Mouse (Mus musculus) embryonic facial prominence, embryonic 12.5 days (tissue): ENCODE measurements around the gene Dpp4. TPM values are rescaled to one million over a fixed set of nuclear protein-coding genes. Genes with fewer than 3 reads are reported as not detected.

Experiments
- ATAC-seq: fragments of 200-750 bp; cut with Nextera tagmentation; 2 replicates; pipeline ENCODE4 v1.8.0; 2017; ENCODE audit not compliant: insufficient number of reproducible peaks, insufficient read depth, low FRiP score, low TSS enrichment
- H3K27ac ChIP-seq: fragments of 300-500 bp; sonication (generic); 2 replicates; pipeline ENCODE4 v1.5.1; 2016; ENCODE audit warnings: mild to moderate bottlenecking
- H3K27me3 ChIP-seq: fragments of 300-500 bp; sonication (generic); 2 replicates; pipeline ENCODE4 v1.6.1; 2016; ENCODE audit warnings: mild to moderate bottlenecking, moderate library complexity
- H3K36me3 ChIP-seq: fragments of 300-500 bp; sonication (generic); 2 replicates; pipeline ENCODE4 v1.6.1; 2016; ENCODE audit warnings: mild to moderate bottlenecking
- H3K4me1 ChIP-seq: fragments of 300-500 bp; sonication (generic); 2 replicates; pipeline ENCODE4 v1.6.1; 2016
- H3K4me2 ChIP-seq: fragments of 300-500 bp; sonication (generic); replicated peaks from 2 replicates; pipeline ENCODE4 v1.6.1; 2016; ENCODE audit warnings: mild to moderate bottlenecking, moderate library complexity
- H3K4me3 ChIP-seq: fragments of 300-500 bp; sonication (generic); 2 replicates; pipeline ENCODE4 v1.5.1; 2016; ENCODE audit warnings: mild to moderate bottlenecking
- H3K9ac ChIP-seq: fragments of 300-500 bp; sonication (generic); 2 replicates; pipeline ENCODE4 v1.6.1; 2016; ENCODE audit warnings: mild to moderate bottlenecking, moderate library complexity
- H3K9me3 ChIP-seq: fragments of 300-500 bp; sonication (generic); 2 replicates; pipeline ENCODE4 v1.6.1; 2016; ENCODE audit warnings: mild to moderate bottlenecking, moderate library complexity
- WGBS: fragments of 180-500 bp; shearing (Covaris S2); methylation state at CpG from one replicate; pipeline ENCODE4 v1.1.7; 2016; 5-methylcytosine and 5-hydroxymethylcytosine counted together
- polyA plus RNA-seq: library from polyadenylated mRNA; unstranded; fragments of >200 nt; fragmentation: Nextera tagmentation; extraction: Ambion mirVana; gene quantifications from 2 replicates; pipeline ENCODE4 v1.2.1, GENCODE M21; 2016

The Dpp4 gene
- 0.92 and 0.95 TPM in 2 replicates for polyA plus RNA-seq

- no peak for ATAC-seq
- Histone ChIP-seq H3K9ac (peak within 1 kb of the TSS; percentile 20), H3K36me3 (no peaks in the 10 kb centered on the region), H3K27me3 (0 out of 2 replicates have a peak, but pooled peaks cover 6% of the 10 kb centered on the region), H3K27ac (no peak within 1 kb of the TSS), H3K4me1 (no peaks in the 10 kb centered on the region), H3K4me2 (peak within 1 kb of the TSS; percentile 64), H3K4me3 (peak within 1 kb of the TSS; percentile 36), H3K9me3 (no peaks in the 10 kb centered on the region)
- WGBS: 54% methylated on average over 13 of the region's 13 CpGs
Observed at GRCm38 (mm10) chr2:62412081-62412821, at the start of gene Dpp4. Dpp4 (minus strand) TSS chr2:62412231.

GRCm38 (mm10) chr2:62460815-62461450 is 48.9 kb upstream of the Dpp4 start:
- Histone ChIP-seq H3K4me3 (no peak overlapping the region), H3K27me3 (no peaks in the 10 kb centered on the region), H3K9ac (no peak overlapping the region), H3K4me2 (no peak overlapping the region), H3K9me3 (no peaks in the 10 kb centered on the region), H3K36me3 (no peaks in the 10 kb centered on the region), H3K4me1 (no peaks in the 10 kb centered on the region), H3K27ac (no peak overlapping the region)
- ATAC-seq: no peak
- 87% methylated on average over 12 of the region's 12 CpGs for WGBS

DNA sequence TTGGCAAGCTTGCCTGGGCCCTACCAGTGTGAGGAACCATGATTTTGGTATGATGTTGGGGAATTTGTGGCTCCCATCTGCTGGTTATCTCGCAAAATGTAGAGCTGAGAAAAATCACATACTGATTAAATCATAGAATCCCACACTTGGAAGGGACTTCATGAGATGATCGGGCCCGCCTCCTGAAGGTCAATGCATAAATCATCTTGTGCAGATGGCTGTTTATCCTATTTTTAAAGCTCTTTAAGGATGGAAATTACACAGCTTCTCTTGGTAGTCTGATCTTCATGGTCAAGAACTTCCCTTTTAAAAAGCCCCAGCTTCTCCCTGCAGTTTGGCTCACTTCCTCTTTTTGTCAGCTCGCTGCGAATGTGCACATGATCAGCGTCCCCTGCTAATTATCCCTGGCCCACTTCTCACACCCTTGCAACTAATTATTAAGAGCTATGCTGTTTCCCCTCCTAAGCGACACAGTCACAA is 48.2 kb upstream of the Dpp4 start:
- Histone ChIP-seq H3K36me3 (no peaks in the 10 kb centered on the region), H3K9ac (no peak overlapping the region), H3K9me3 (no peaks in the 10 kb centered on the region), H3K4me2 (no peak overlapping the region), H3K4me3 (no peak overlapping the region), H3K4me1 (no peaks in the 10 kb centered on the region), H3K27ac (no peak overlapping the region), H3K27me3 (no peaks in the 10 kb centered on the region)
- 86% methylated on average over 7 of the region's 7 CpGs for WGBS
- ATAC-seq: no peak

GRCm38 (mm10) chr2:62459241-62460174 is 47.5 kb upstream of the Dpp4 start:
- H3K9me3 ChIP-seq: no peaks in the 10 kb centered on the region
- H3K36me3 ChIP-seq: no peaks in the 10 kb centered on the region
- H3K4me3 ChIP-seq: no peak overlapping the region
- WGBS: 62% methylated on average over 18 of the region's 18 CpGs
- ATAC-seq: no peak
- H3K27ac ChIP-seq: no peak overlapping the region
- H3K9ac ChIP-seq: no peak overlapping the region
- no peak overlapping the region for H3K4me2 ChIP-seq
- no peaks in the 10 kb centered on the region for H3K27me3 ChIP-seq
- no peaks in the 10 kb centered on the region for H3K4me1 ChIP-seq

- Histone ChIP-seq H3K27me3 (no peaks in the 10 kb centered on the region), H3K9me3 (no peaks in the 10 kb centered on the region), H3K4me2 (no peak overlapping the region), H3K36me3 (no peaks in the 10 kb centered on the region), H3K9ac (no peak overlapping the region), H3K4me1 (no peaks in the 10 kb centered on the region), H3K27ac (no peak overlapping the region), H3K4me3 (no peak overlapping the region)
- ATAC-seq: no peak
- WGBS: 46% methylated on average over 9 of the region's 9 CpGs
Observed at GRCm38 (mm10) chr2:62458070-62458469, 46.0 kb upstream of the Dpp4 start.

DNA sequence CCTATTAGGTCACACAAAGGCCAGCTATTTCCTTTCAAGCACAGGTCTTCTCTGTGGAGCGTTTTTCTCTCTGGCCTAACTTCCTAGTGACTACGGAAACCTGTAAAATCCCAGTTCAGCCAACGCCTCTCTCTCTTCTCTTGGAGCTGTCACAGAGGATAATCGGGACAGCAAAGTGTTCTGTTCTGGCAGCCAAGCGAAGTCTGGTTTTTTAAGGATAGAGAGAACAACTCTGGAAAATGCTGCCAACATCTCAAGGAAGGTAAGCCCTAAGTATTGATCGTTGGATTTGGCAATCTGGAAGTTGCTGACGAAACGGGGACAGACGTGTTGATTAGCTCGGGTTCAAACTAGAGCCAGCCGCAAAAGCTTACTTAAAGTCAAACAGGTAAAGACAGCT is 43.0 kb upstream of the Dpp4 start:
- H3K27me3 ChIP-seq: no peaks in the 10 kb centered on the region
- H3K9me3 ChIP-seq: no peaks in the 10 kb centered on the region
- no peaks in the 10 kb centered on the region for H3K4me1 ChIP-seq
- no peak overlapping the region for H3K4me3 ChIP-seq
- H3K9ac ChIP-seq: no peak overlapping the region
- WGBS: 82% methylated on average over 11 of the region's 11 CpGs
- H3K27ac ChIP-seq: no peak overlapping the region
- H3K36me3 ChIP-seq: no peaks in the 10 kb centered on the region
- no peak for ATAC-seq
- no peak overlapping the region for H3K4me2 ChIP-seq

GRCm38 (mm10) chr2:62454033-62454432 is 42.0 kb upstream of the Dpp4 start:
- Histone ChIP-seq H3K9ac (no peak overlapping the region), H3K4me2 (no peak overlapping the region), H3K4me1 (no peaks in the 10 kb centered on the region), H3K4me3 (no peak overlapping the region), H3K27me3 (no peaks in the 10 kb centered on the region), H3K9me3 (no peaks in the 10 kb centered on the region), H3K27ac (no peak overlapping the region), H3K36me3 (no peaks in the 10 kb centered on the region)
- no peak for ATAC-seq
- 68% methylated on average over 6 of the region's 6 CpGs for WGBS

- Histone ChIP-seq H3K4me2 (no peak overlapping the region), H3K27me3 (no peaks in the 10 kb centered on the region), H3K4me3 (no peak overlapping the region), H3K36me3 (no peaks in the 10 kb centered on the region), H3K9ac (no peak overlapping the region), H3K9me3 (no peaks in the 10 kb centered on the region), H3K4me1 (no peaks in the 10 kb centered on the region), H3K27ac (no peak overlapping the region)
- WGBS: 73% methylated on average over 6 of the region's 6 CpGs
- no peak for ATAC-seq
Observed at GRCm38 (mm10) chr2:62450364-62450763, 38.3 kb upstream of the Dpp4 start.

DNA sequence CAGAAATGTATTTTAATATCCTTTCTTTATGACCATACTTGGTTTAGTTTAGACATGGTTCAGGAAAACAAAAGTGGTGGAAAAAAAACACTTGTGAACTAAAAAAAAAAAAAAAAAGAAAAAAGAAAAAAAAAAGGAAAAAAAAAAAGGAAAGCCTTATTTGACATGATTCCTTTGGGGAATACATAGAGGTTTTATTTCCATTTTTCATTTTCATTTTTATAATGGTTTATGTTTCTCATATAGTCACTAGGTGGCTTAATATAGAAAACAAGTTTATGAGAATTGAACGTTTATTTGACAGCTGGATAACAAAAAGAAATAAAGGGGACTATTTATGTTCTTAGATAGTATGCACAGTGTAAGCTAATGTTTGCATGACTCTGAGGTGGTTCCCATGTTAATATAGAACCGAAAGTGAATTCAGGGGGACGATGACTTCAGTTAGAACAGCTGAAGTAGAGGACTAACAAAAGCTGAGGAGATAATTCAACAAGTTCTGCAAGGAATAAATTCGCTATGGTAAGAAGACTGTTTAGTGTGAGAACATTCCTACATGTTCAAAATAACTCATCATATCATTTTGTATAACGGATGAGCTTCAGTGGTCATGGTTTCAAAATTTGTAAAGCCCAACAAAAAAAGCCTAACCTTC is 37.8 kb upstream of the Dpp4 start:
- no peak overlapping the region for H3K9ac ChIP-seq
- no peak overlapping the region for H3K27ac ChIP-seq
- no peaks in the 10 kb centered on the region for H3K36me3 ChIP-seq
- H3K4me2 ChIP-seq: no peak overlapping the region
- 88% methylated on average over 5 of the region's 5 CpGs for WGBS
- H3K27me3 ChIP-seq: no peaks in the 10 kb centered on the region
- no peaks in the 10 kb centered on the region for H3K4me1 ChIP-seq
- no peak overlapping the region for H3K4me3 ChIP-seq
- no peaks in the 10 kb centered on the region for H3K9me3 ChIP-seq
- no peak for ATAC-seq

DNA sequence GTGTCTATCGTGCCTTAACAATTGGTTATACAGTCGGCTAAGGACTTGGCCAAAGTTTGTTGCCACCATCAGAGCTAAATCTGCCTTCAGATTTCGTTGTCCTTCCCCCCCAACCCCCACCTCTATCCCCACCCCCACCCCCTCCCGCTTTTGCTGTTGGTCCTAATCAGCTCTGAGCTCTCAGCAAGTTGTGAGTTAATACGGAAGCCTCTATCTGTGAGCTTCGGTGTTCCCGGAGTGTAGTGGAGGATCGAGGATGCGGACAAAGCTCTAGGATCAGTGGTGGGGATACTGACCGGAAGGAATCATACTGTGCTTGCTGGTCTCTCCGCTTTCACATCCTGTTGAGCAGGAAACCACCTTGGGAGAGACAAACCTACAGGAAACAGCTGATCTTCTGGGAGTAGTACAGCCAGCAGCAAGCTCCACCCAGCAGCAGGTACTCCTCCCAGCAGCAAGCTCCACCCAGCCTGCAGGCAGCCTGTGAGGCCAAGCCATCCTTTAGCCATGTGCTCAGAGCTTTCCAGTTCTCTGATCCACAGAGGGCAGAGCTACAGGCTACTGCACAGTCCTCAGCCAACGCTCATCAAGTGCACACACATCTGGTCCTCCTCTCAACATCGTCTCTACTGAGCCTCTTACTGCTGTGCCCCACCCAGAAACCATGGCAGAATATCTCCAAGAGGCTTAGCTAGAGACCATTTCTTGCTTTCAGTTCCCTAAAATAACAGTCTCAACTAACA is 28.9 kb upstream of the Dpp4 start:
- ATAC-seq: 0 out of 2 replicates have a peak, but pooled peaks have one; percentile 35
- Histone ChIP-seq H3K27me3 (no peaks in the 10 kb centered on the region), H3K4me1 (no peaks in the 10 kb centered on the region), H3K9me3 (no peaks in the 10 kb centered on the region), H3K9ac (no peak overlapping the region), H3K4me2 (no peak overlapping the region), H3K27ac (no peak overlapping the region), H3K36me3 (no peaks in the 10 kb centered on the region), H3K4me3 (no peak overlapping the region)
- 73% methylated on average over 13 of the region's 13 CpGs for WGBS

DNA sequence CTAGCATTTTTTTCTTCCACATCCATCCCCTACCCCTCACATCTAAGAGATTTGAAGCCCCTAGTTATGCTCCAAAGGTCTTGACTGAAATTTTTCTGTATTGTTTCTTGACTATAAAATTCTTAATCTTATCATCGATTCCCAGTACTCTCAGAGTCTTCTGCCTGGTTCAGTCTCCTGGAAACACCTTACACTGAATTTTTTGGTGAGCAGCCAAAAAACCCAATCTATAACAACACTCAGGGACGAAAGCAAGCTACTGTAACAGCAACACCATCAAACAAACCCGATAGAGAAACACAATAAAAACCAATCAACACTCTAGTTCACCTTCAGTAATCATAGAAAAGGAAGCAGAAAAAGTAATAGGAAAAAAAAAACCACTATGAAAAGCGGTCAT is 28.1 kb upstream of the Dpp4 start:
- Histone ChIP-seq H3K9me3 (no peaks in the 10 kb centered on the region), H3K4me3 (no peak overlapping the region), H3K36me3 (no peaks in the 10 kb centered on the region), H3K27me3 (no peaks in the 10 kb centered on the region), H3K9ac (no peak overlapping the region), H3K27ac (no peak overlapping the region), H3K4me1 (no peaks in the 10 kb centered on the region), H3K4me2 (no peak overlapping the region)
- ATAC-seq: no peak
- WGBS: 87% methylated on average over 4 of the region's 4 CpGs
